Mouse (Mus musculus) kidney, adult 2 months (tissue): ENCODE measurements around the gene Srsf5.

Experiments
- CTCF ChIP-seq: fragments of 200-500 bp; conservative IDR thresholded peaks from 2 replicates; pipeline ENCODE4 v1.5.1; 2011; ENCODE audit warnings: low read depth, mild to moderate bottlenecking, control low read depth, low read length, moderate library complexity, mixed read lengths; ENCODE audit not compliant: insufficient read depth, insufficient read length
- POLR2A ChIP-seq: fragments of 200-500 bp; IDR thresholded peaks from one replicate; pipeline ENCODE4 v1.6.1; 2011; ENCODE audit warnings: low read depth, low read length, control low read depth

DNA sequence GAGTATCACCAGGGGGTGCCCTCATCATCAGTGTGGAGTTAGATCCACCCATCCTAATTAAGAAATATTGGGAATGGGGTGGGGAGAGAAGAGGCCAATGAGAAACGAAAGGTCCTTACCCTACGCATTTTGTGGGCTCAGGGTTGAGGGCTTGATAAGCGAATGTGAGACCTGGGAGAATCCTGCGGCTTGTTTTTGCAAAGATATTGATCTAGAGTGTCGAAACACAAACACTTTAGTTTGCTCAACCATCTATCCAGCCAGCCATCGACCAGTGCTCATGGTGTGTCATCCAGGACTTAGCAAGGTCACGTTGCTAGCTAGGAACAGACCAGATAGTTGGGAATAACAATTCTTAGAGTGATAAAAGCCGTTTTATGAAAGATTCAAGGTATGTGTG lies 35.7 kb upstream of the Srsf5 start:
- TF ChIP-seq POLR2A (no peak), CTCF (no peak; the same call in 1 of the 2 replicates)
